Mouse (Mus musculus): ENCODE results near the gene Hsd3b7. TPM values are rescaled to one million over a fixed set of nuclear protein-coding genes. Genes with fewer than 3 reads are reported as not detected.
A peak's percentile ranks its signal among the peaks of the same experiment; 100 is the strongest.
"Not testable (repeated sequence)": the region's sequence is repeated elsewhere in the genome, so short reads cannot be mapped to it uniquely, and the experiment has no call there.

Hsd3b7 gene
- polyA plus RNA-seq, 1 experiment from 2014 or later: 15.2 TPM

DNA sequence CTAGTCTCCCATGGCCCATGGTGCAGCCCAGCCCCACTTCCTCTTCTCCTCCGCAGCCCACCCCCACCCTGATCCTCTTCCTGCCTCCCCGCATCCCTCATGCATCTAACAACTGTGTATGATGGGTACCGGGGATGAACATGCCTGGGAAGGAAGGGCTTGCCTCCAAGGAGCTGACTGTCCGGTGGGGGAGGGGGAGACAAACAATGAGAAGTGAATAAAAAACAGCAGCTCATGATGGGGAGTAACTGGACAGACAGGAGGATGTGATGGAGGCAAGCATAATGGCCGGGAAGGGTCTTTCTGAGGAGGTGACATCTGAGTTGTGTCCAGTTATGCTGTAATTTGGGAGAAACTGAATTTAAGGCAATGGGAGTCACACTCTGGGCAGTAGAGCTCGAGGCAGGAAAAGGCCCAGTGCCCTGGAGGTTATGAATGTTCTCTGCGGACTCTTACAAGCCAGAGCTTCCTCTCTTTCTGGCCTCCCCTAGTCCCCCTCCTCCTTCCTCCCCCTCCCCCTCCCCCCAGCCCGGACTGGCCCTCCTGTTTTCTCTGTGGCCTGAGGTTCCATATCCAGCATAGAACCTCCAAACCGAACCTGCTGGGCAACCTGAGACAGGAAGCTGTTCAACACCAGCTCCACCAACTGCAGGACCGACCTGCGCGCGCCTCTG, 20.6 kb downstream of the Hsd3b7 start:
- WGBS: 51% methylated on average over 13 of the region's 13 CpGs
- H3K27ac ChIP-seq: no peak overlapping the region; the same call in 1 of the 2 replicates
- no peak overlapping the region for H3K9ac ChIP-seq

DNA sequence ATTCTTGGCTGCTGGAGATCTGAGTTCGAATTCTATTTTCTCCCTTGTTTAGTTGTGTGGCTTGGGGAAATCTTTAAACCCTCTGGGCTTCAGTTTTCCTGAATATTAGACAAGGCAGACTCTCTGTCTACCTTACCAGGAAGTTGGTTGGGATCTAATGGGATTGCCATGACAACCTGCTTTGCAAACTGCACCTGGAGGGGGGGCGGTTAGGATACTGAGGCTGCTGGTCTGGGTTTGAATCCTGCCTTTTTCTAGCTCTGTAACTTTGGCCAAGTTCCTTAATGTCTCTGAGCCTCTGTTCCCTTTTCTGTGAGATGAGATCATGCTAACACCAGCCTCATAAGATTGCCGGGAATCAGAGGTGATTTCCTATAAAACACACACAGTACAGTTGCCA, 22.1 kb downstream of the Hsd3b7 start:
- Histone ChIP-seq H3K9ac (no peak overlapping the region), H3K4me1 (peaks cover 30% of the 10 kb centered on the region), H3K36me3 (peaks cover 2% of the 10 kb centered on the region; the same call in 1 of the 2 replicates), H3K4me3 (no peak overlapping the region), H3K4me2 (peak overlapping the region; percentile 72; the same call in 1 of the 2 replicates), H3K27me3 (no peaks in the 10 kb centered on the region), H3K27ac (no peak overlapping the region), H3K9me3 (no peaks in the 10 kb centered on the region)
- WGBS: 85% methylated on average over 3 of the region's 3 CpGs
- ATAC-seq (ENCODE audit: insufficient number of reproducible peaks, insufficient read depth, low FRiP score, low TSS enrichment, low read depth): no peak

More for the DNA sequence above, 20.6 kb downstream of the Hsd3b7 start:
- H3K4me2 ChIP-seq: no peak overlapping the region
- H3K27me3 ChIP-seq: no peaks in the 10 kb centered on the region
- H3K36me3 ChIP-seq: no peaks in the 10 kb centered on the region; the same call in 1 of the 2 replicates
- peaks cover 34% of the 10 kb centered on the region for H3K4me1 ChIP-seq
- H3K4me3 ChIP-seq: no peak overlapping the region
- H3K9me3 ChIP-seq: no peaks in the 10 kb centered on the region
- no peak for ATAC-seq (ENCODE audit: insufficient number of reproducible peaks, insufficient read depth, low FRiP score, low TSS enrichment, low read depth)

DNA sequence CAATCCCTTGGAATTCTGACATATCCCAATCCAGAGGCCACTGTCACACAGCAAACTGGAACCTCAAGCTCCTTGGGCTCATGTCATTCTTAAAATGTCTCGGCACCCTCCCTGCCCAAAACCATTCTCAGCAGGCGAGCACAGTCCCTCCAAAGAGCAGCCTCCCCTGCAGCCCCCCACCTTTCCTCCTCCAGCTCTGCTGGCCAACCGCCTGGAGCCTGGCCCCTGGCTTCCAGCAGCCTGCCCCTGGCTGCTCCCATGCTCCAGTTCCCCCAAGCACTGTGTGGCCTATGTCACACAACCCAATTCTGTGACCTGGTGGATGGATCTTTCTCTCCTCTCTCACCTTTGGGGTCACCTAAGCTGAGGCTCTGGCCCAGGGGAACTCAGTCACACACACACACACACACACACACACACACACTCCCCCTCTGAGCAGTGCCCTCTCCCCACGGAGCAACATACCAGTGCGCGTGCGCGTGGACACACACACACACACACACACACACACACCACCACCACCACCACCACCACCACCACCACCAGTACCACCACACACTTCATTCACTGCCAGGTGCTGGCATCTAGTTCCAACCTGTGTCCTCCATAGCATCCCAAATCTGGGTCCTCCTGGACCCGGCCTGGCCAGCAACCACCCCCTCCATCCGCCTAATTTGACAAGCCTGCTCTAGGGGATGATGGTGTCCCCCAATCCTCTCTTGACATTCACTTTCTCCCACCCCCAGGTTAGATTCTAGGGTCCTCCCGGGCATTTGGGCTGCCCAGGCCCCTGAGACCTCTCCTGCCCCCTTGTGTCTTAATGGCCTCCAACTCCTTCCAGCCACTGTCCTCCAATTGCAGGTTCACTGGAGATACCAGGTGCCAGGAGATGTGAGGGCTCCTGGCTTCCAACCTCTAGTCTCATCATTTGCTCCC, 23.1 kb downstream of the Hsd3b7 start:
- Histone ChIP-seq H3K4me3 (peak overlapping the region; percentile 73), H3K27ac (peak overlapping the region; percentile 72), H3K36me3 (0 out of 2 replicates have a peak, but pooled peaks cover 2% of the 10 kb centered on the region), H3K9me3 (no peaks in the 10 kb centered on the region), H3K4me2 (peak overlapping the region; percentile 72), H3K9ac (peak overlapping the region; percentile 86), H3K4me1 (peaks cover 30% of the 10 kb centered on the region), H3K27me3 (no peaks in the 10 kb centered on the region)
- no peak for ATAC-seq (ENCODE audit: insufficient number of reproducible peaks, insufficient read depth, low FRiP score, low TSS enrichment, low read depth)
- WGBS: 67% methylated on average over 11 of the region's 11 CpGs

DNA sequence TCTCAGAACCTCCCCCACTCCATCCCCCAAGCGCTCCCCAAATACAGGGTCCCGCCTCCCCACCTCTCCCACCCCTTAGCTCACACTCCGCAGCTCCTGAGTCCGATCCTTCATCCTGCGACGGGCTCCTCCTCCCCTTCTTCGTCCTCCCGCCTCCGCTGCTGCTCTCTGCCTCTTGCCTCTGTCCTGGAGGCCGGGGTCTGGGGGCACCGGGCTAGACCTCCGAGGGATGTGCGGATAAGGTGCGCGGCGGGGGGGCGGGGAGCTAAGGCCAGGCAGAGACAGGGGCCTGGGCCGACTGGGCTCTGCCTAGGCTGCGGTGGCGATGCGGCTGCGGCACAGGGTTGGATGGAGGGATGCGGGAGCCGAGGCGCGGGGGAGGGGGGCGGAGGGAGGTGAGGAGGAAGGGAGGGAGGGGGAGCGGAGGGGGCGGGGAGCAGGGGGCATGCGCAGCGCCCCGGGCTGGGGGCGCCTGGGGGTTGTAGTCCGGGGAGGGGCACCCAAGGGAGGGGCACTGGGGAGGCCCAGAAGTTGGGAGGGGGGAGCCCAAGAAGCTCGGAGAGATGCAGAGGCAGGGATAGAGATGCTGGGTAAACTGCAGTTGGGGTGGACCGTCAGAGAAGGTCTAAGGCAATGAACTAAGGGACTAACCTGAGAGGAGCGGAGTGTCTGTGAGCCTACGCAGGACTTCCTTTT, 23.9 kb downstream of the Hsd3b7 start, which contains the start of the genes Stx4a and Stx1b:
Gene Stx4a (plus strand): TSS at position 119 of the 696 bp plus-strand sequence.
Gene Stx1b (minus strand): TSS at position 374 of the 696 bp plus-strand sequence.
- H3K9ac ChIP-seq: peak within 1 kb of the TSS; percentile 86
- H3K4me2 ChIP-seq: peak within 1 kb of the TSS; percentile 72
- H3K36me3 ChIP-seq: 0 out of 2 replicates have a peak, but pooled peaks cover 2% of the 10 kb centered on the region
- no peaks in the 10 kb centered on the region for H3K9me3 ChIP-seq
- ATAC-seq (ENCODE audit: insufficient number of reproducible peaks, insufficient read depth, low FRiP score, low TSS enrichment, low read depth): peak; percentile 74
- peak within 1 kb of the TSS; percentile 73 for H3K4me3 ChIP-seq
- H3K27ac ChIP-seq: peak within 1 kb of the TSS; percentile 72
- WGBS: 4% methylated on average over 33 of the region's 38 CpGs
- no peaks in the 10 kb centered on the region for H3K27me3 ChIP-seq
- H3K4me1 ChIP-seq: peaks cover 30% of the 10 kb centered on the region

DNA sequence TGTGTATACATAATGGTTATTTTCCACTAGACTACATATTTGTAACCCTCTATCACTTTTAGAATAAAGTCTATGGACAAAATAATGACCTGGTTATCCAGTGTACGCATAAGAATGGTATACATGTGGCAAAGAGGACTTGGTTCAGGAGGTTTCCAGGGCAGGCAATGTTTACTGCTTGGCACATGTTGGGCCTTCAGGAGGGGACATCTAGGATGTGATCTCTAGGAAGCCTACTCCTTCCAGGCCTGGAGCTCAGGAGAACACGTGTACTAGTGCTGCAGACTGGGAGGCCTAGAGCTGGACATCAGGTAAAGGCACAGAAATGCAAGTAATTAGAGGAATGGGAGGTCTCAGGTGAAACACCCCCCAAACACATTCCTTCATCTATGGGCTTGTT, 35.1 kb downstream of the Hsd3b7 start:
- WGBS: 69% methylated on average over 2 of the region's 2 CpGs
- no peaks in the 10 kb centered on the region for H3K36me3 ChIP-seq
- H3K4me3 ChIP-seq: no peak overlapping the region

DNA sequence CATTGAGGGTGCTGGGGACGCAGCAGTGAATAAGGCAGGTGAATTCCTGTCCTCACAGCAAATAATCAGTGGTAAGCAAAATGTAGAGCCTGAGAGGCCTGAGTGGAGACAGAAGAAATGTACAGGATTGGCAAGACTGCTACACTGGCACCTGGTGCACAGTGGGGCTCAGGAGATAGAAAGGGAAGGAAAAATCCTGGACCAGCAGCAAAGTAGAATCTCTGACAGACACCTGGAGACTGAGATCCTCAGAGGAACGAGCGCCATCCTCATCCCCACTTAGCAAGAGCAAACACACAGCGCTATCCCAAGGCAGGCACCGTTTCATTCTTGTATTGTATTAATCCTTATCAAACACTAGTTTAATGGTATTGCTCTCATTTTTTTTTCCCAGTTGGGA, 37.1 kb downstream of the Hsd3b7 start:
- ATAC-seq (ENCODE audit: insufficient number of reproducible peaks, insufficient read depth, low FRiP score, low TSS enrichment, low read depth): no peak
- Histone ChIP-seq H3K9ac (no peak overlapping the region), H3K36me3 (no peaks in the 10 kb centered on the region), H3K27me3 (no peaks in the 10 kb centered on the region), H3K4me1 (peaks cover 6% of the 10 kb centered on the region), H3K4me3 (no peak overlapping the region), H3K27ac (no peak overlapping the region), H3K9me3 (no peaks in the 10 kb centered on the region), H3K4me2 (no peak overlapping the region)
- WGBS: 93% methylated on average over 5 of the region's 5 CpGs

More for the DNA sequence above, 35.1 kb downstream of the Hsd3b7 start:
- Histone ChIP-seq H3K9ac (no peak overlapping the region), H3K27me3 (no peaks in the 10 kb centered on the region), H3K9me3 (no peaks in the 10 kb centered on the region), H3K4me1 (peaks cover under 1% of the 10 kb centered on the region; the same call in 1 of the 2 replicates), H3K4me2 (no peak overlapping the region), H3K27ac (no peak overlapping the region)
- no peak for ATAC-seq (ENCODE audit: insufficient number of reproducible peaks, insufficient read depth, low FRiP score, low TSS enrichment, low read depth)

DNA sequence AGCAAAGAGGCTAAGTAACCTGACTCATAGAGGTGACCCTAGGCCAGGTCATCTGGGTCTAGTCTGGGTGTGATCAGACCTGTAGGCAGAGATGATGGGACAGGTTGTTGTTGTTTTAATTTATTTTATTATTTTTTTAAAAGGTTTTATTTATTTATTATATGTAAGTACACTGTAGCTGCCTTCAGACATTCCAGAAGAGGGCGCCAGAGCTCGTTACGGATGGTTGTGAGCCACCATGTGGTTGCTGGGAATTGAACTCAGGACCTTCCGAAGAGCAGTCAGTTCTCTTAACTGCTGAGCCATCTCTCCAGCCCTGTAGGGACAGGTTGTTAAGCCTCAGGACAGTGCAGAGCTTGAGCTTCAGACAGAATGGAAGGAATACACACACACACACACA, 37.5 kb downstream of the Hsd3b7 start:
- not testable (repeated sequence) for H3K9ac ChIP-seq; H3K9me3 ChIP-seq; ATAC-seq (ENCODE audit: insufficient number of reproducible peaks, insufficient read depth, low FRiP score, low TSS enrichment, low read depth); H3K36me3 ChIP-seq; H3K4me1 ChIP-seq; H3K4me3 ChIP-seq; H3K27ac ChIP-seq; H3K27me3 ChIP-seq; H3K4me2 ChIP-seq
- 78% methylated on average over 4 of the region's 4 CpGs for WGBS

DNA sequence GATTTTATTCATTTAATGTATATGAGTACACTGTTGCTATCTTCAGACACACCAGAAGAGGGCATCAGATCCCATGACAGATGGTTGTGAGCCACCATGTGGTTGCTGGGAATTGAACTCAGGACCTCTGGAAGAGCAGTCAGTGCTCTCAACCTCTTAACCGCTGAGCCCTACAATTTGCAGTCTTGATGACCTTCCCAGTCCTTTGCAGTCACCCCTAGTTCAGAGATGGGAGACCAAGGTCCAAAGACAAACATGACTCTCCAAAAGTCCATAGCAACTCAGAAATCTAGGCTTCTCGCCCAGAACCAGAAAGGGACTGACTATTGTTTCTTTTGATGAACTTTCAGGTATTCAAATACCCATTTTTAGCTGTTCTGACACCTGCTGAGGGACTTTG, 39.6 kb downstream of the Hsd3b7 start:
- peaks cover 11% of the 10 kb centered on the region for H3K36me3 ChIP-seq
- not testable (repeated sequence) for H3K4me3 ChIP-seq; H3K27me3 ChIP-seq; H3K27ac ChIP-seq; H3K9ac ChIP-seq; ATAC-seq (ENCODE audit: insufficient number of reproducible peaks, insufficient read depth, low FRiP score, low TSS enrichment, low read depth); H3K9me3 ChIP-seq
- peaks cover 12% of the 10 kb centered on the region for H3K4me1 ChIP-seq
- H3K4me2 ChIP-seq: peak overlapping the region; percentile 94; the same call in 1 of the 2 replicates
- WGBS: 83% methylated on average over 2 of the region's 2 CpGs

DNA sequence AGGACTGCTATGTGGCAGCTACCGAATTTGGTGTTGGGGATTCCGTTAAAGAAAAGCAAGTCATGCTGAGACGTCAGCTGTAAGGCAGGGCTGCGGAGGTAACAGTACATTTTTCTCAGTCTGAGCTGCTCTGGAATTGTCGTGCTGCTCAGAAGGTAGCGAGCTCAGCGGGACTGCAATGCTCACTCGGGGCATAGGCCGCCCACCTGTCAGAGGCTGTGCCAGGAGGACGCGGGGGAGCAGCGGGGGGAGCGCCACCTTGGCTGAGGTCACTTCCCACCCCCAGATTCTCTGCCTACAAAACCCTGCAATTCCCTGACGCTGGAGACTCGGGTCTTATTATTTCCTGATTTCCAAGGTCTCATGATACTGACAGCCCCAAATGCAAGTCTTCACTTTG, 40.5 kb downstream of the Hsd3b7 start:
- Histone ChIP-seq H3K27ac (peak overlapping the region; percentile 93), H3K9ac (peak overlapping the region; percentile 81), H3K4me2 (peak overlapping the region; percentile 94), H3K36me3 (peaks cover 15% of the 10 kb centered on the region), H3K4me1 (peaks cover 12% of the 10 kb centered on the region), H3K4me3 (peak overlapping the region; percentile 83), H3K9me3 (no peaks in the 10 kb centered on the region), H3K27me3 (no peaks in the 10 kb centered on the region)
- peak; percentile 40; the same call in 1 of the 2 replicates for ATAC-seq (ENCODE audit: insufficient number of reproducible peaks, insufficient read depth, low FRiP score, low TSS enrichment, low read depth)
- WGBS: 1% methylated on average over 15 of the region's 15 CpGs

DNA sequence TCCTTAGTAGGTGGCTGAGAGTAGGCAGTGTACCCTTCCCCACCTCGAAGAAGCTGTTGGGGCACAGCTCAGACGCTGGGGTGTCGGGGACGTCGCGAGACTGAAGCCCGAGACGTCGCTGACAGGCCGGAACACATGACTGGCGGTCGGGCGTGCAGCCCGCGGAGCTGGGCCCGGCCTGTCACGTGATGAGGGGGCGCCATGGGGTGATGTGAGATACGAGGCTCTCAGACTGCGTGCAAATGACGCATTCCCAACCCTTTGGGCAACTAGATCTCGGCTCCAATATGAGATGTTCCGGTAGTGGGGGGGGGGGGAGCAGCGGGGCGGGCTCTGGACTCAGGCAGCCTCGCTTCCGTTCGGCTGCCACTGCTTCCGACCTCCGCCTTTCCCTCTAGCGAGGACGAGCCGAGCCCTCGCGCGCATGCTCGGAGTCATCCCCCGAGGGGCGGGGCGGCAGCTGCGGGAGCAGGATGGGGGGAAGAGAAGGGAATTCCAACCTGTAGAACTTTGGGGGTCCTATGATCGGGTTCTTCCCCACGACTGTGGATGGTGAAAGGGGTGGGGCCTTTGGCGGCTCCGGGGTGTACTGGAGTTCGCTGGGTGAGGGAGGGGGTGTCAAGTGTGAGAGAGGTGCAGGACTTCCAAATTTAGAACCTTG, 41.1 kb downstream of the Hsd3b7 start:
- WGBS: under 1% methylated on average over 46 of the region's 46 CpGs
- Histone ChIP-seq H3K27me3 (no peaks in the 10 kb centered on the region), H3K4me1 (peaks cover 12% of the 10 kb centered on the region), H3K9ac (peak overlapping the region; percentile 81), H3K27ac (peak overlapping the region; percentile 93), H3K9me3 (no peaks in the 10 kb centered on the region), H3K4me2 (peak overlapping the region; percentile 94), H3K36me3 (peaks cover 21% of the 10 kb centered on the region), H3K4me3 (peak overlapping the region; percentile 83)
- peak; percentile 92 for ATAC-seq (ENCODE audit: insufficient number of reproducible peaks, insufficient read depth, low FRiP score, low TSS enrichment, low read depth)

All from embryonic facial prominence, embryonic 13.5 days (tissue).